Mouse (Mus musculus): ENCODE measurements around the gene Rab14. TPM values are rescaled to one million over a fixed set of nuclear protein-coding genes. Genes with fewer than 3 reads are reported as not detected.

The Rab14 gene
- polyA plus RNA-seq, 1 experiment from 2014 or later, result 308 TPM

- 88% methylated on average over 5 of the region's 5 CpGs for WGBS
- H3K27me3 ChIP-seq (ENCODE audit: control insufficient read depth, insufficient read depth, low read length), result no peaks in the 10 kb centered on the region
Measured at GRCm38 (mm10) chr2:35166816-35167215, 34.1 kb downstream of the Rab14 start.

DNA sequence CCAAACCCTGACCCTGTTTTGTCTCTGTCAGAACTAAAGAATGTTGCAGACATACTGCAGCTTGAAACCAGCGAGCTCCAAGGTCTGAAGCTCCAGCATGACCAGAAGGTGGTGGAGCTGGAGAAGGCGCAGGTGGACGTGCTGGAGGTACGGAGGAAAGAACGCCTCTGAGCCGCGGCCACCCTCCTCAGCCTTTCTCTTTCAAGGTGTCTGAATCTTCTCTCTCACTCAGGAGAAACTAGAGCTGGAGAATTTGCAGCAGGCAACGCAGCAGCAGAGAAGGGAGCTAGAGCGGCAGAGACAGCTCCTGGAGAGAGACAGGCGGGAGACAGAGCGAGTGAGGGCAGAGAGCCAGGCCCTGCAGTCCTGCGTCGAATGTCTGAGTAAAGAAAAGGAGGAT is 35.5 kb downstream of the Rab14 start:
- H3K4me3 ChIP-seq (ENCODE audit: low read length), result no peak overlapping the region
- H3K27ac ChIP-seq (ENCODE audit: low read depth, low read length), result no peak overlapping the region
- no peak overlapping the region for H3K9ac ChIP-seq (ENCODE audit: low read depth, low read length)
- H3K4me1 ChIP-seq (ENCODE audit: control insufficient read depth, insufficient read depth, low read length), result no peaks in the 10 kb centered on the region
- no peaks in the 10 kb centered on the region for H3K27me3 ChIP-seq (ENCODE audit: control insufficient read depth, insufficient read depth, low read length)
- no peak for ATAC-seq (ENCODE audit: low FRiP score, low TSS enrichment)
- H3K9me3 ChIP-seq (ENCODE audit: control insufficient read depth, low read length), result no peaks in the 10 kb centered on the region
- 97% methylated on average over 13 of the region's 13 CpGs for WGBS
- H3K4me2 ChIP-seq (replicated peaks; ENCODE audit: low read depth, low read length), result no peak overlapping the region
- H3K36me3 ChIP-seq (ENCODE audit: control insufficient read depth, insufficient read depth, low read length), result peaks cover 81% of the 10 kb centered on the region

More at GRCm38 (mm10) chr2:35166816-35167215, 34.1 kb downstream of the Rab14 start:
- ATAC-seq (ENCODE audit: low FRiP score, low TSS enrichment), result no peak
- H3K27ac ChIP-seq (ENCODE audit: low read depth, low read length), result no peak overlapping the region
- peaks cover 89% of the 10 kb centered on the region for H3K36me3 ChIP-seq (ENCODE audit: control insufficient read depth, insufficient read depth, low read length)
- H3K9me3 ChIP-seq (ENCODE audit: control insufficient read depth, low read length), result no peaks in the 10 kb centered on the region
- no peak overlapping the region for H3K4me3 ChIP-seq (ENCODE audit: low read length)
- no peak overlapping the region for H3K4me2 ChIP-seq (replicated peaks; ENCODE audit: low read depth, low read length)
- no peak overlapping the region for H3K9ac ChIP-seq (ENCODE audit: low read depth, low read length)
- H3K4me1 ChIP-seq (ENCODE audit: control insufficient read depth, insufficient read depth, low read length), result no peaks in the 10 kb centered on the region

DNA sequence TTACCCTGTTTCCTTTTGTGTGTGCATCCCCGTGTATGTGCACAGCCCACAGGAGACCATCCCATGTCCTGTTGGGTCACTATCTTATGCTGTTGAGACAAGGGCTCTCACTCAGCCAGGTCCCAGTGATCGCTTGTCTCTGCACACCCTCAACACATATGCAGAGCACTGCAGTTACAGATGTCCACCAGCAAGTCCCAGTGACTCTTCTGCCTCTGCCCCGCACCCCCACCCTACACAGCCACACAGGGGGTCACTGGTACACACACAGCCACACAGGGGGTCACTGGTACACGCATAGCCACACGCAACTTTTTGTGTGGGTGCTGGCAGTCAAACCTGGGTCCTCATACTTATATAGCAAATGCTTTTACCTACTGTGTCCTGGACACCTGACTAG is 37.5 kb downstream of the Rab14 start:
- Histone ChIP-seq H3K27me3 (ENCODE audit: control insufficient read depth, insufficient read depth, low read length) (no peaks in the 10 kb centered on the region), H3K36me3 (ENCODE audit: control insufficient read depth, insufficient read depth, low read length) (peaks cover 79% of the 10 kb centered on the region)
- WGBS, result 96% methylated on average over 5 of the region's 5 CpGs

GRCm38 (mm10) chr2:35161846-35162488 is 39.0 kb downstream of the Rab14 start:
- Histone ChIP-seq H3K4me1 (ENCODE audit: control insufficient read depth, insufficient read depth, low read length) (no peaks in the 10 kb centered on the region), H3K27me3 (ENCODE audit: control insufficient read depth, insufficient read depth, low read length) (no peaks in the 10 kb centered on the region), H3K4me3 (ENCODE audit: low read length) (no peak overlapping the region), H3K9me3 (ENCODE audit: control insufficient read depth, low read length) (no peaks in the 10 kb centered on the region), H3K27ac (ENCODE audit: low read depth, low read length) (no peak overlapping the region), H3K9ac (ENCODE audit: low read depth, low read length) (no peak overlapping the region), H3K4me2 (replicated peaks; ENCODE audit: low read depth, low read length) (no peak overlapping the region), H3K36me3 (ENCODE audit: control insufficient read depth, insufficient read depth, low read length) (peaks cover 81% of the 10 kb centered on the region)
- ATAC-seq (ENCODE audit: low FRiP score, low TSS enrichment), result no peak
- WGBS, result 70% methylated on average over 4 of the region's 4 CpGs

More for the DNA sequence above, 37.5 kb downstream of the Rab14 start:
- no peak overlapping the region for H3K27ac ChIP-seq (ENCODE audit: low read depth, low read length)
- no peak overlapping the region for H3K4me3 ChIP-seq (ENCODE audit: low read length)
- H3K9me3 ChIP-seq (ENCODE audit: control insufficient read depth, low read length), result no peaks in the 10 kb centered on the region
- H3K4me1 ChIP-seq (ENCODE audit: control insufficient read depth, insufficient read depth, low read length), result no peaks in the 10 kb centered on the region
- no peak overlapping the region for H3K4me2 ChIP-seq (replicated peaks; ENCODE audit: low read depth, low read length)
- H3K9ac ChIP-seq (ENCODE audit: low read depth, low read length), result no peak overlapping the region
- ATAC-seq (ENCODE audit: low FRiP score, low TSS enrichment), result no peak

GRCm38 (mm10) chr2:35160206-35160605 is 40.7 kb downstream of the Rab14 start:
- Histone ChIP-seq H3K27ac (ENCODE audit: low read depth, low read length) (no peak overlapping the region), H3K27me3 (ENCODE audit: control insufficient read depth, insufficient read depth, low read length) (no peaks in the 10 kb centered on the region), H3K9me3 (ENCODE audit: control insufficient read depth, low read length) (no peaks in the 10 kb centered on the region), H3K9ac (ENCODE audit: low read depth, low read length) (no peak overlapping the region), H3K4me1 (ENCODE audit: control insufficient read depth, insufficient read depth, low read length) (no peaks in the 10 kb centered on the region), H3K4me2 (replicated peaks; ENCODE audit: low read depth, low read length) (no peak overlapping the region), H3K4me3 (ENCODE audit: low read length) (no peak overlapping the region), H3K36me3 (ENCODE audit: control insufficient read depth, insufficient read depth, low read length) (peaks cover 80% of the 10 kb centered on the region)
- WGBS, result 39% methylated on average over 5 of the region's 5 CpGs
- ATAC-seq (ENCODE audit: low FRiP score, low TSS enrichment), result no peak

GRCm38 (mm10) chr2:35158358-35158757 is 42.6 kb downstream of the Rab14 start:
- Histone ChIP-seq H3K4me2 (replicated peaks; ENCODE audit: low read depth, low read length) (no peak overlapping the region), H3K9ac (ENCODE audit: low read depth, low read length) (no peak overlapping the region), H3K36me3 (ENCODE audit: control insufficient read depth, insufficient read depth, low read length) (peaks cover 84% of the 10 kb centered on the region), H3K27ac (ENCODE audit: low read depth, low read length) (no peak overlapping the region), H3K9me3 (ENCODE audit: control insufficient read depth, low read length) (no peaks in the 10 kb centered on the region), H3K4me3 (ENCODE audit: low read length) (no peak overlapping the region), H3K4me1 (ENCODE audit: control insufficient read depth, insufficient read depth, low read length) (no peaks in the 10 kb centered on the region), H3K27me3 (ENCODE audit: control insufficient read depth, insufficient read depth, low read length) (no peaks in the 10 kb centered on the region)
- WGBS, result 89% methylated on average over 3 of the region's 3 CpGs
- no peak for ATAC-seq (ENCODE audit: low FRiP score, low TSS enrichment)

DNA sequence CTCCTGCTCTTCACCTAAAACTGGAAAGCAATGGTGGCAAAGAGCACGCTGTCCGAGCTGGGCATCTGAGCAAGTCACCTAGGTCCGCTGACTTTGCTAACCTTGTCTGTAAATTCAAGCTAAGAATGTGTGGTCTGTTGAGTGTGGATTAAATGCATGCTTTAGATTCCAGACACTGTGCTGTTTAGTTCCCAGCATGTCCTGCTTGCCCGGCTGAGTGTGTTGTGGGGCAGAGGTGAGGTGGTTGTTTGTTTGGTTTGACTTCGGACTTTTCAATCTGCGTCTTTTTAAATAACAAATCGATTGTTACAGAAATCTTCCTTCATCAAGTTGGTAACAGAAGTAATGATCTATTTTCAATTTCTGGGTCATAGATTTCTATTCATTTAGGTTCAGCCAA is 43.1 kb downstream of the Rab14 start:
- H3K36me3 ChIP-seq (ENCODE audit: control insufficient read depth, insufficient read depth, low read length), result peaks cover 84% of the 10 kb centered on the region
- no peaks in the 10 kb centered on the region for H3K4me1 ChIP-seq (ENCODE audit: control insufficient read depth, insufficient read depth, low read length)
- H3K9me3 ChIP-seq (ENCODE audit: control insufficient read depth, low read length), result no peaks in the 10 kb centered on the region
- H3K4me2 ChIP-seq (replicated peaks; ENCODE audit: low read depth, low read length), result no peak overlapping the region
- H3K4me3 ChIP-seq (ENCODE audit: low read length), result no peak overlapping the region
- no peak overlapping the region for H3K27ac ChIP-seq (ENCODE audit: low read depth, low read length)
- H3K27me3 ChIP-seq (ENCODE audit: control insufficient read depth, insufficient read depth, low read length), result no peaks in the 10 kb centered on the region
- no peak for ATAC-seq (ENCODE audit: low FRiP score, low TSS enrichment)
- H3K9ac ChIP-seq (ENCODE audit: low read depth, low read length), result no peak overlapping the region
- WGBS, result 91% methylated on average over 7 of the region's 7 CpGs

GRCm38 (mm10) chr2:35156985-35157384 is 43.9 kb downstream of the Rab14 start:
- 78% methylated on average over 2 of the region's 2 CpGs for WGBS
- Histone ChIP-seq H3K4me1 (ENCODE audit: control insufficient read depth, insufficient read depth, low read length) (no peaks in the 10 kb centered on the region), H3K4me2 (replicated peaks; ENCODE audit: low read depth, low read length) (no peak overlapping the region), H3K36me3 (ENCODE audit: control insufficient read depth, insufficient read depth, low read length) (peaks cover 81% of the 10 kb centered on the region), H3K4me3 (ENCODE audit: low read length) (no peak overlapping the region), H3K9me3 (ENCODE audit: control insufficient read depth, low read length) (no peaks in the 10 kb centered on the region), H3K9ac (ENCODE audit: low read depth, low read length) (no peak overlapping the region), H3K27ac (ENCODE audit: low read depth, low read length) (no peak overlapping the region), H3K27me3 (ENCODE audit: control insufficient read depth, insufficient read depth, low read length) (no peaks in the 10 kb centered on the region)
- ATAC-seq (ENCODE audit: low FRiP score, low TSS enrichment), result no peak

GRCm38 (mm10) chr2:35153844-35154554 is 46.9 kb downstream of the Rab14 start:
- H3K36me3 ChIP-seq (ENCODE audit: control insufficient read depth, insufficient read depth, low read length), result peaks cover 95% of the 10 kb centered on the region
- WGBS, result 88% methylated on average over 8 of the region's 8 CpGs

More at GRCm38 (mm10) chr2:35153844-35154554, 46.9 kb downstream of the Rab14 start:
- Histone ChIP-seq H3K9ac (ENCODE audit: low read depth, low read length) (no peak overlapping the region), H3K4me3 (ENCODE audit: low read length) (no peak overlapping the region), H3K27ac (ENCODE audit: low read depth, low read length) (no peak overlapping the region), H3K4me2 (replicated peaks; ENCODE audit: low read depth, low read length) (no peak overlapping the region), H3K9me3 (ENCODE audit: control insufficient read depth, low read length) (no peaks in the 10 kb centered on the region), H3K4me1 (ENCODE audit: control insufficient read depth, insufficient read depth, low read length) (no peaks in the 10 kb centered on the region), H3K27me3 (ENCODE audit: control insufficient read depth, insufficient read depth, low read length) (no peaks in the 10 kb centered on the region)
- ATAC-seq (ENCODE audit: low FRiP score, low TSS enrichment), result no peak
